Mouse (Mus musculus): ENCODE results near the gene Tada2a. TPM values are rescaled to one million over a fixed set of nuclear protein-coding genes. Genes with fewer than 3 reads are reported as not detected.

Gene Tada2a
- polyA plus RNA-seq, 1 experiment from 2014 or later: 42.6 TPM

DNA sequence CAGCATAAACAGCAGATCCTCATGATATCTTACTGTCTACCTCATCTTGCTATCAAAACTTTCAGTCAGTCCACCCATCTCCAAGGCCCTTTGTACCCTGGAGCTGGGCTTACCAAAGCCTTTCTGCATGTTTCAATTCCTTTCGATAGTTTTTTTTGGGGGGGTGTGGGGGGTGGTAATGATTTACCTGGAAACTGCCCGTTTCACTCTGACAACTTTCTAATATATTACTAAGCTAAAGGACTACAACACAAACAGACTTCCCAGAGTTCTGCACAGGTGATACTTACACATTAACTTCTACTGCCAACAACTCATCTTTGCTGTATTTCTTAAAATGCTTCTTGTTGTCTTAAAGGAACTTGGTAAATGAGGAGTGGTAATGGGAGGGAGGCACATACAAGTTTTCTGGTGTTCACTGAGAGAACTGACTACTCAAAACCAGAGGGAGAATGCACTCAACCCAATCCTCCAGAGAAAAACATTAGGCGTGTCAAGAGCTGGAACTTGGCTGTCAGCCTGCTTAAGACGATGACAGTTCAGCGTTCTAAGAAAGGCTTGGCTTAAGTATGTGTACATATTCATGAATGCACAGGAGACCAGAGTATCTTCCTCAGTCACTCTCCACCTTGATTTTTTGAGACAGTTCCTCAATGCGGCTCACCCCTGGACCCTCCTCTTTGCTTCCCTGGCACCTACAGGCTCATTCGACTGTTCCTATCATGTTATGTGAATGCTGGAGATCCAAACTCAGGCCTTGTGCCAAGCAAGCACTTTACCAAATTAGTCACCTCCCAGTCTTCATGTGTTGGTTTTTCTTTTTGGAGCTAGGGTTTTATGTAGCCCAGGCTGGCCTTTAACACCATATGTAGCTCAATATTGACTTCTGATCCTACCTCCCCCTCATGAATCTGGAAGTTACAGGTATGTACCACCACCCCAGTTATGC, 55.3 kb downstream of the Tada2a start:
- ATAC-seq (ENCODE audit: insufficient number of reproducible peaks, insufficient read depth, low FRiP score, low TSS enrichment, low read depth): no peak
- Histone ChIP-seq H3K36me3 (peaks cover 9% of the 10 kb centered on the region), H3K27ac (no peak overlapping the region), H3K4me2 (no peak overlapping the region), H3K4me1 (peaks cover 19% of the 10 kb centered on the region), H3K9me3 (no peaks in the 10 kb centered on the region), H3K9ac (no peak overlapping the region), H3K27me3 (peaks cover 10% of the 10 kb centered on the region), H3K4me3 (no peak overlapping the region)
- WGBS: 57% methylated on average over 7 of the region's 7 CpGs

DNA sequence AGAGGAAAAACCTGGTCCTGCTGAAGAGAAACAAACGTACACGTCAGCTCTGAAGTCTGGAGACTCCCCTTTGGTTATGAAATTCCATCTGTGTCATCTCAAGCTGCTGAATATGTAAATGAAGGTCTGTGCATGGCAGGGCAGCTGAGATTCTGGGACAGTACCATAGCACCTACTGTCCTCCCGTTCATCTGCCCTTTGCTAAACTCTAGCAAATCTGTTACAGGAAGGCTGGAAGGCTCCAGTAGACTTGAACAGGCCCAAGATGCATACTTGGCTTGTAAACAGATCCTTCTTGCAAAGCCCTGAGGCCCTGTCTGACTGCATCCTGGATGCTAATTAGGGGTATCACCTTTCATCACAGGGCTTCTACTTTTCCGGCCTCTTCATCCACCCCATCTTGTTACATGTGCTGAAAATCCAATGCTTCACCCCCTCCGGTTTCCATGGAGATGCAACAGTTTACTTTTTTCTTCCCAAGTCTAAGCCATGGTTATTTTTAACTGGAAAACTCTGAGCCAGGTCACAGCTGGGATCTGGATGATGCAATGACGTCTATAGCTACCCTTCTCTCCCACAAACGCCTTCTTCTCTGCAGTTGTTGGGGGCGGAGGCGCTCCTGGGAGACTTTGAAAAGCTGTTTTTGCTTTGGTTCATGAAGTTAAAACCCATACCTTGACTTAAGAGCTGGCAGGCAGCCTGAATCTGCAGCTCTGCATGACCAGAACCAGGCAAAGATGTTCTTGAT, 56.3 kb downstream of the Tada2a start:
- WGBS: 19% methylated on average over 9 of the region's 9 CpGs
- Histone ChIP-seq H3K4me2 (0 out of 2 replicates have a peak overlapping the region, but pooled peaks have one; percentile 0), H3K27ac (peak overlapping the region; percentile 58), H3K27me3 (peaks cover 17% of the 10 kb centered on the region), H3K9ac (no peak overlapping the region), H3K4me3 (no peak overlapping the region), H3K4me1 (peaks cover 19% of the 10 kb centered on the region), H3K36me3 (no peaks in the 10 kb centered on the region), H3K9me3 (no peaks in the 10 kb centered on the region)
- ATAC-seq (ENCODE audit: insufficient number of reproducible peaks, insufficient read depth, low FRiP score, low TSS enrichment, low read depth): no peak

DNA sequence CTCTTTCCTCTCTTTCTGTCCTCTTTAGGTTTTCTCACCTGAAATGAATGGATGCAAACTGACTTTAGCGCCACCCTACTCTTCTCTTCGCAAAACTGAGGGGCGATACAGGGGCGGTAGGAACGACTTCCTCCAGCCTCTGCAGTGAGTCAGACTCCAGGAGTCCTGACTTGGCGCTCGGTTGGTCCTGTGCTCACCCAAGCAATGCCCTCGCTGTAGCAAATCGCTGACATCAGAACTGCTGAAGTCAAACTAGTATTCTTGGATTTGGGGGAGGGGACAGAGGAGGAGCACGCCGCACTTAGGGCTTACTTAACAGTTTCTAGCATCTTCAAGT, 60.4 kb downstream of the Tada2a start, which contains the start of gene Dusp14:
Dusp14 (minus strand) TSS at position 228 of the 337 bp plus-strand sequence.
- Histone ChIP-seq H3K9me3 (no peaks in the 10 kb centered on the region), H3K27me3 (peaks cover 33% of the 10 kb centered on the region), H3K27ac (0 out of 2 replicates have a peak within 1 kb of the TSS, but pooled peaks have one; percentile 11), H3K4me1 (peaks cover 36% of the 10 kb centered on the region), H3K9ac (peak within 1 kb of the TSS; percentile 77), H3K36me3 (no peaks in the 10 kb centered on the region), H3K4me2 (peak within 1 kb of the TSS; percentile 77), H3K4me3 (peak within 1 kb of the TSS; percentile 65)
- no peak for ATAC-seq (ENCODE audit: insufficient number of reproducible peaks, insufficient read depth, low FRiP score, low TSS enrichment, low read depth)
- WGBS: 15% methylated on average over 11 of the region's 11 CpGs

DNA sequence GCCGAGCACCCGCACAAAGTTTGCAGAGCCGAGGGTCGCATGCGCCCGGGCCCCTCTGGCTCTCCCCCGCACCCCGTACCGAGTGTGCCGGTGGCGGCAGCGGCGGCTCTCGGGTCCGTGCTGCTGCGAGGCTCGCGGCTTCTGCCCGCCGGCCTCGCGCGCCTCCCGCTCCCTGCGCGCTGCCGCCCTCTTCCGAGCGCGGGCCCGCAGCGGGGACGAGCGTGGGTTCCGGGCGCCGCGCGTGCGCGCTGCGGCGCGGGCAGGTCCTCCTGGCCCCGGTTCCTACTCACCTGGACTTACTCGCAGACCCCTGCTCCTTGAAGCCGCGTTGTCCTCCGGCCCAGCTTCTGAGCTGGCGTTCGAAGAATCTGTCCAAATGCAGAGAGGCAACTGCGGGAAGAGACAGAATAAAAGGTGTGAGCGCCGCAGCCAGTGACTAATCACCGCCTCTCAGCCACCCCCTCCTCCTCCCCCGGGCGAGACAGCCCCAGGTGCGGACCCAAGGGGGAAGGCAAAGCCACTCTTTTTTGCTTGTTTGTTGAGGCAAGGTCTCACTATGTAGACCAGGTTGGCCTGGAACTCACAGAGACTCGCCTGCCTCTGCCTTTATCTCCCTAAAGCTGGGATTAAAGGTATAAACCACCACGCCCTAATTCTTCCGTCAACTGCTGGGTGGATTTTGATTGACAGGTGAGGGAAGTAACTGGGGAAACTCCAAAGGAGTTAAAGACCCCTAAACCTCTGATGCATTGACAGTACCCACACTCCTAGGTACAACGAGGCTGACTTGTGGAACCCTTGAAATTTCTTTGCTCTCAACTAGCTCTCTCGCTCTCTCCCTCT, 61.0 kb downstream of the Tada2a start:
- no peaks in the 10 kb centered on the region for H3K9me3 ChIP-seq
- ATAC-seq (ENCODE audit: insufficient number of reproducible peaks, insufficient read depth, low FRiP score, low TSS enrichment, low read depth): peak; percentile 72
- peak overlapping the region; percentile 77 for H3K4me2 ChIP-seq
- peak overlapping the region; percentile 65 for H3K4me3 ChIP-seq
- H3K27me3 ChIP-seq: peaks cover 33% of the 10 kb centered on the region
- 2% methylated on average over 63 of the region's 63 CpGs for WGBS
- H3K9ac ChIP-seq: peak overlapping the region; percentile 77
- peaks cover 30% of the 10 kb centered on the region for H3K4me1 ChIP-seq
- peak overlapping the region; percentile 11; the same call in 1 of the 2 replicates for H3K27ac ChIP-seq
- H3K36me3 ChIP-seq: no peaks in the 10 kb centered on the region

DNA sequence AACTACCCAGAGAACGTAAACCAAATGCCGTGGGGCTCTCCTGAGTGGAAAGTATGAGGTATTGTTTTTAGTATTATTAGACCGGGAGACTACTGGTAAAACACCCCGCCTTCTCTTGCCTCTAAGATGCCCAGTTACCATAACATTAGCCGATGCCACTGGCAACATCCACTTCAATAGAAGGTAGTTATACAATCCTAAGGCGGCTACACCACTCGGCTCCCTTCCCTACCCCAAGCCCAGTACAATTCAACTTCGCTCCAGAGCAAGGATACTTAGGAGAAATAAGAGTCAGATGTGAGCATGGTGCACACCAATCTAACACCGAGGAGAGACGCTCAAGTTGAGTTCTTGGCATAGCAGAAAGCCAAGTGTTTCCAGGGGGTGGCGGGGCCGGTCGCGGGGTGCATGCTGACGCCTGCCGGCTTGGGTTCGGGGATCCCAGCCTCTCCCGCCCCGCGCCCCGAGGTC, 61.6 kb downstream of the Tada2a start:
- H3K4me1 ChIP-seq: peaks cover 24% of the 10 kb centered on the region
- peak overlapping the region; percentile 77 for H3K4me2 ChIP-seq
- peak overlapping the region; percentile 65 for H3K4me3 ChIP-seq
- no peaks in the 10 kb centered on the region for H3K36me3 ChIP-seq
- WGBS: 2% methylated on average over 21 of the region's 21 CpGs
- H3K27ac ChIP-seq: peak overlapping the region; percentile 11; the same call in 1 of the 2 replicates
- no peaks in the 10 kb centered on the region for H3K9me3 ChIP-seq
- H3K9ac ChIP-seq: peak overlapping the region; percentile 77
- peaks cover 33% of the 10 kb centered on the region for H3K27me3 ChIP-seq
- ATAC-seq (ENCODE audit: insufficient number of reproducible peaks, insufficient read depth, low FRiP score, low TSS enrichment, low read depth): peak; percentile 48; the same call in 1 of the 2 replicates

DNA sequence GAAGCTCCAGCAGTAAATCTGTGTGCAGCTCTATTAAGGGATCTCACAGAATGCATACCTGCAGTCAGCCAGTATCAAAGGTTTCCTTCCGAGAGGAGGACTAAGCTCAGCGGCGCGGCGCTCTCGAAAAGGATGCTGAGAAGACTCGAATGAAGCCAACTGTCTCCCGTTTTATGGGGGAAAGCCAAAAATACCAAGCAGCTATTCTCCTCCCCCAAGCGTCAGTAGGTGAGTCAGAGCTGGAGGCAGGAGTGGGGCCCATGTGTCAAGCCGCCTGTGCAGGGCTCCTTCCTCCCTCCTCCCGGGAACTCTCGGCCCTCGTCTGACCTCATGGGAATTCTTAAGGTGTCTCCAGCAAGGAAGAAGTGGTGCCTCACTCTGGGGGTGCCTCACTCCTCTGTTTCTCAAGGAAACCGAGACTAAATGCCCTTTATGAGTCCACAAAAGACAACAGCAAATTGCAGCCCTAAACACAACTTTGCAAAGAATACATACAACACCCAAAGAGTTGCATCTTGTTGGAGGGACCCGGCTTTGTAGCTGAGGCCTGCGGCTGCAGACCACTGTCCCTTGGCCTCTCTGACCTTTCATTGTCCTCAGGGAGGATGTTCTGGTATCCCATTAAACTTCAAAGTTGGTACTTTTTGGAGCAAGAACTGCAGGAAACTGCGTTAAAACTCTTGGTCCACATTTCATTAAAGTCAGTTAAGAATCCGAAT, 62.3 kb downstream of the Tada2a start:
- Histone ChIP-seq H3K4me2 (peak overlapping the region; percentile 77), H3K27me3 (peaks cover 33% of the 10 kb centered on the region), H3K36me3 (no peaks in the 10 kb centered on the region), H3K9ac (peak overlapping the region; percentile 32; the same call in 1 of the 2 replicates), H3K4me1 (peaks cover 21% of the 10 kb centered on the region), H3K9me3 (no peaks in the 10 kb centered on the region), H3K4me3 (peak overlapping the region; percentile 65), H3K27ac (no peak overlapping the region)
- 6% methylated on average over 18 of the region's 18 CpGs for WGBS
- no peak for ATAC-seq (ENCODE audit: insufficient number of reproducible peaks, insufficient read depth, low FRiP score, low TSS enrichment, low read depth)

DNA sequence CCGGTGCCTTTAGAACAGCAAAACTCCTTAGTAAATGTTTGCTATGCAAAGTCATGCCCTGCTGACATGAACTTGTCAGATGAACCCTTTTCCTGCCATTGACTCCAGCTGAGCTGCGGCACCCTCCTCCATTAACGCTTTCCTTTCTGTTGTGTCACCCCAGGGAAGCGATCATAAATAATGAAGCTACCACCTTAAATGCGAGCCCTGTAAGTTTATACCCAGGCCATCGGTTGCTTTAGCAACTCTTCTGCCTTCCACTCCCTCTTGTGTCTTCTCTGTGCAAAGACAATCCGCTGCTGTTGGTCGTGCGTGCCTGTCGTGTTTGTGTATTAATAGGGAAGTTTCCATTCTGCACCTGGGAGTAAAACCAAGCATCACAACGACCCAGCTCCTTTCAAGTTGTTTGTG, 63.3 kb downstream of the Tada2a start:
- WGBS: 8% methylated on average over 11 of the region's 11 CpGs
- peaks cover 33% of the 10 kb centered on the region for H3K27me3 ChIP-seq
- 0 out of 2 replicates have a peak overlapping the region, but pooled peaks have one; percentile 12 for H3K4me3 ChIP-seq
- H3K27ac ChIP-seq: no peak overlapping the region
- no peak overlapping the region for H3K9ac ChIP-seq
- H3K4me2 ChIP-seq: peak overlapping the region; percentile 77
- no peak for ATAC-seq (ENCODE audit: insufficient number of reproducible peaks, insufficient read depth, low FRiP score, low TSS enrichment, low read depth)
- H3K4me1 ChIP-seq: peaks cover 21% of the 10 kb centered on the region
- H3K9me3 ChIP-seq: no peaks in the 10 kb centered on the region
- no peaks in the 10 kb centered on the region for H3K36me3 ChIP-seq

DNA sequence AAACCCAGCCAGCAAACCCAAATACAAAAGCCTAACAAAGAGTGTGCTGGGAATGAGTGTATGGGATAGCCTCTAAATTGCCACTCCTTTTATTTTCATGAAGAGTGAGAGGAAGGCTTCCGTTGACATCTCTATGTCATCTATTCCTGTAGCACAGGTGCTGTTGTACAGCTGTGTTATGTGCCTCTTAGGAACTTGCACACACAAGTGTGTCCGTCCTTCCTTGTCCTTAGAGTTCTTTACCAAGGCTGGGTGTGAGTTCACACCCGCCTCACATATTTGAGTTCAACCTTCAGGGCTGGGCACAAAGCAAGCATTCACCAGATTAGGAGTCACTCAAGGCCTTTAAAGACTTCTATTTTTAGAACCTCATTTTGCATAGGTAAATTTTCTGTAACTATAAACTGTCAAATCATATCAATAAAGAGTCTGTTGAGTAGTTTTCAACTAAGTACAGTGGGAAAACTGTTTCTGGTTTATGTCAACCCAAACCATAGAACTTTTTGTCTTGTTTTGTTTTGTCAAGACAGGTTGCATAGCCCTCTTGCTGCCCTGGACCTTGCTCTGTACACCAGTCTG, 65.7 kb downstream of the Tada2a start:
- Histone ChIP-seq H3K27ac (no peak overlapping the region), H3K9ac (no peak overlapping the region), H3K4me3 (no peak overlapping the region), H3K4me1 (peaks cover 21% of the 10 kb centered on the region), H3K36me3 (no peaks in the 10 kb centered on the region), H3K9me3 (no peaks in the 10 kb centered on the region), H3K27me3 (peaks cover 19% of the 10 kb centered on the region), H3K4me2 (no peak overlapping the region)
- no peak for ATAC-seq (ENCODE audit: insufficient number of reproducible peaks, insufficient read depth, low FRiP score, low TSS enrichment, low read depth)
- 90% methylated on average over 3 of the region's 3 CpGs for whole genome bisulfite sequencing

DNA sequence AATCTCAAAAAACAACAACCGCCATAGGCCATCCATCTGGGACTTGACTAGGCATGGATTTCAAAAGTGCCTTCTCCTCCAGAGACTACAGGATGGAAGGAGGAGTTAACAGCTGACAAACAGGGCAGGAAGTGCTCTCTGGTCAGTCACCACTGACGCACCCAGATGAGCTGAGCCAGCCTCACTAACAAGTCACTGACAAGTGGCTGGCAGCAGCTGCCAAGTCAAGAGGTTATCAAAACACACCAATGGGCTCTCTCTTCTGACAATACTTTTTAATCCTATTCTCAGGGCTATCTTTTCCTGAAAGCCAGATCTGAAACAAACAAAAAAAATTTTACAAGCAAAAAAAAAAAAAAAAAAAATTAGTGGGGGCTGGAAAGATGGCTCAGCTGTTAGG, 66.6 kb downstream of the Tada2a start:
- Histone ChIP-seq H3K27me3 (peaks cover 16% of the 10 kb centered on the region), H3K4me1 (peaks cover 21% of the 10 kb centered on the region), H3K4me2 (no peak overlapping the region), H3K36me3 (no peaks in the 10 kb centered on the region), H3K9me3 (no peaks in the 10 kb centered on the region), H3K9ac (no peak overlapping the region), H3K27ac (no peak overlapping the region), H3K4me3 (no peak overlapping the region)
- ATAC-seq (ENCODE audit: insufficient number of reproducible peaks, insufficient read depth, low FRiP score, low TSS enrichment, low read depth): no peak
- WGBS: 37% methylated on average over 2 of the region's 2 CpGs

DNA sequence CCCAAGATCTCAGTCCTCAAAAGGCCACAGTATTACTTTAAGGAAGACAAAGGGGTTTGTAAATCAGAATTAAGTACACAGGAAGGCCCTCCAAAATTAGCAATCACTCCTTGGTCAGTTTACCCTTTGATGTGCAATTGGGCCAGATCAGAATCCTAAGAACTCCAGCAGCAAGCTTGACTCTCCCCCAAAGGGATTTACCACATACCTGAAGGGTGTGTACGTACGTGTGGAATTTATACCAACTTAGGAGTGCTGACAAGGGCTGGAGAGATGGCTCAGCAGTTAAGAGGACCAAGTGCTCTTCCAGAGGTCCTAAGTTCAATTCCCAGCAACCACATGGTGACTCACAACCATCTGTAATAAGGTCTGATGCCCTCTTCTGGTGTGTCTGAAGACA, 67.5 kb downstream of the Tada2a start:
- 75% methylated on average over 2 of the region's 2 CpGs for WGBS
- peaks cover 12% of the 10 kb centered on the region for H3K4me1 ChIP-seq
- no peak overlapping the region for H3K27ac ChIP-seq
- H3K9ac ChIP-seq: no peak overlapping the region
- H3K4me3 ChIP-seq: no peak overlapping the region
- no peak overlapping the region for H3K4me2 ChIP-seq
- no peaks in the 10 kb centered on the region for H3K36me3 ChIP-seq
- no peak for ATAC-seq (ENCODE audit: insufficient number of reproducible peaks, insufficient read depth, low FRiP score, low TSS enrichment, low read depth)
- no peaks in the 10 kb centered on the region for H3K9me3 ChIP-seq
- H3K27me3 ChIP-seq: peaks cover 11% of the 10 kb centered on the region
